Mouse (Mus musculus) CD8-positive naive resting alpha-beta T cell, adult 57 days (primary cell): ENCODE measurements around the gene Itm2b. TPM values are rescaled to one million over a fixed set of nuclear protein-coding genes. Genes with fewer than 3 reads are reported as not detected.

ENCODE experiments used
- total RNA-seq: library from RNA; stranded (reverse); gene quantifications from one replicate; pipeline ENCODE4 v1.2.4, GENCODE M21; 2023

Gene Itm2b
- 445 TPM for total RNA-seq

DNA sequence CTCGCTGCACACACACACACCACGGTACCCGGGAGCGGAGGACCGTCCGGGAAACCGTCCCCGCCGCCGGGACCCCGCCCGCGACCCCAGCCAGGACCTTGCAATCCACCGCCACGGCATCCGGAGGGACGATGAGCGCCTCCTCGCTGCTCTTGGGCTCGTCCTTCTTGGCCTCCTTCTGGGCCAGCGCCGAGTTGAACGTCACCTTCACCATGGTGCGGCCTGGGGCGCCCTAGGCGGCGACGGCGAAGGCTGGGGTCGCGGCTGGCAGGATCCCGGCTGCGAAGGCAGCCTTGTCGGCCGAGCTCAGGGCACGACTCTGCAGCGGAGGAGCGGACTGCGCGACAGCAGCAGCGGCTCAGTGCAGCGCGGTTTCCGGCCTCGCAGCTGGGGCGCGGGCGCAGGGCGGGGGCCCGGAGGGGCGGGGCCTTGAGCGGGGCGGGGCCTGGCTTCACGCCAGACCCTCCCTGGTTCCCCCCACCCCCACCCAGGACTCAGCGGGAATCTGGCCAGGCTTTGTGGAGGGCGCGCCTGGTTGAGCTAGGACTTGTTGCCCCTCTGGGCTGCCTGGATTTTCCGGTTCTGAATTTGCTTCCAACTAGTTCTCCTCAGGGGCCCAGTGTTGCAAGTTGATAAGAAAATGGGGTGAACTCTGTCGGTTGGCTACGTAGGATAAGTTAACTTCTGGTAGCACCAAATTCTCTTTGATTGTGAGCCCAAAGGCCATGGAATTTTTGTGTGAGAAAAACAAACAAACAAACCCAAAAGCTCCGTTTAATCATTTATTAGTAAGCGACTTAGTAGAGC is at the start of gene Itm2b:
TSS of gene Itm2b (minus strand) at position 377 of the 807 bp plus-strand sequence.

GRCm38 (mm10) chr14:73325456-73326381 is 59.4 kb downstream of the Itm2b start, which contains the start of gene Rb1:
Gene Rb1 (minus strand): TSS chr14:73325822.

Other genes with a start within 250 kb of the Itm2b start
- gene Lpar6, start 147.4 kb downstream of the Itm2b start, total RNA-seq, result 14.4 TPM
- gene Rb1, start 59.5 kb downstream of the Itm2b start, total RNA-seq, result 31.6 TPM
- 51.1 TPM for gene Med4, start 124.7 kb upstream of the Itm2b start, total RNA-seq
- gene Sucla2, start 140.0 kb upstream of the Itm2b start, total RNA-seq, result 39.7 TPM
- gene Nudt15, start 163.0 kb upstream of the Itm2b start, total RNA-seq, result 11.1 TPM